Comparison of ENCODE assay signal across 9 mouse cellular contexts in the genomic region with DNA sequence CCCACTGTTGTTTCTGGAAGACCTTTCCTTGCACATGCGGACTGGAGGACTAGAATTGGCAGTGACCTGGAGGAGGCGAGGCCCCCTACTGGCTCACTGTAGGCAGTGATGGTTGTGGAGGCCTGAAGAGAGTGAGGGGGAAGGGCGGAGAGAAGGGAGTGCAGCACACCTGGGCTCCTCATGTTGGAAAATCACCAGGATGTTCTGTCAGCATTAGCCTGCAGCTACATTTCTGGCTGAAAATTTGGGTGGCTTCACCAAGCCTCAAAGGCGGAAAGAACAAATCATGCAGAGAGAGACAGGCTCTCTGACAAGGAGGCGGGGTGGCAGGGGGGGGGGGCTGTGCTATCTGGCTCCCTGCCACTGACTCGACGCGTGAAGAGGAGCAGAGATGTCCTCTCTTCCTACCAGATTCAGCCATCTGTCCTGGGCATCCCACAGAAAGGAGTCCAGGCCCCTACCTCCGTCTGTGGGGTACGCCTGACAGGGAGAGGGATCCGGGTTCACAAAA.
A peak's percentile ranks its signal among the peaks of the same experiment; 100 is the strongest.
DNase-seq lines count a peak whose midpoint lies in the region; ATAC-seq and TF ChIP-seq lines count a peak whose summit lies in the region.
"Had no signal": no experiment of that assay in that cellular context is flagged by ENCODE, and none has a peak within 500 bp of the region (broad histone marks: within the 10 kb centered on the region; RNA-seq: fewer than 3 reads in every experiment).

No protein-coding gene starts in this region.

- ATAC-seq in intestine, embryonic 16.5 days = peak; percentile 62
- peak; percentile 60; the same call in 1 of the 2 replicates for ATAC-seq in stomach, embryonic 14.5 days (ENCODE audit: insufficient number of reproducible peaks, insufficient read depth, low FRiP score, low read depth)

- peak; percentile 61 for TF ChIP-seq CTCF in layer of hippocampus, adult 2 months (conservative IDR thresholded peaks at IDR 0.05)
- peak; percentile 67 for TF ChIP-seq CTCF in ES-Bruce4 (IDR thresholded peaks at IDR 0.05; ENCODE audit: low read depth, low read length)

- no peak for TF ChIP-seq POLR2A in ES-Bruce4 (IDR thresholded peaks at IDR 0.05; ENCODE audit: insufficient read depth, low read length)

- H3K9me3 ChIP-seq in ES-Bruce4 (replicated peaks; ENCODE audit: control insufficient read depth, insufficient read depth, low read length, poor library complexity, severe bottlenecking) = no peaks in the 10 kb centered on the region
- H3K9me3 ChIP-seq in intestine, embryonic 16.5 days (ENCODE audit: control insufficient read depth, low read length) = no peaks in the 10 kb centered on the region
- H3K9me3 ChIP-seq in stomach, embryonic 14.5 days (ENCODE audit: control insufficient read depth, low read depth, low read length) = no peaks in the 10 kb centered on the region
- H3K9me3 ChIP-seq: midbrain, embryonic 12.5 days had no signal

- peaks cover 2% of the 10 kb centered on the region for H3K4me1 ChIP-seq in ES-Bruce4 (ENCODE audit: control insufficient read depth, insufficient read depth, low read length)
- H3K4me1 ChIP-seq in intestine, embryonic 16.5 days (ENCODE audit: control insufficient read depth, insufficient read depth, low read length) = peaks cover 11% of the 10 kb centered on the region
- peaks cover 6% of the 10 kb centered on the region; the same call in 1 of the 2 replicates for H3K4me1 ChIP-seq in stomach, embryonic 14.5 days (ENCODE audit: control insufficient read depth, insufficient read depth, low read length)
- H3K4me1 ChIP-seq: midbrain, embryonic 12.5 days had no signal

- no peaks in the 10 kb centered on the region for H3K27me3 ChIP-seq in ES-Bruce4 (ENCODE audit: control insufficient read depth, insufficient read depth, low read length, poor library complexity, severe bottlenecking)
- no peaks in the 10 kb centered on the region for H3K27me3 ChIP-seq in intestine, embryonic 16.5 days (replicated peaks; ENCODE audit: control insufficient read depth, insufficient read depth, low read length)
- H3K27me3 ChIP-seq in stomach, embryonic 14.5 days (ENCODE audit: control insufficient read depth, insufficient read depth, low read length) = no peaks in the 10 kb centered on the region
- H3K27me3 ChIP-seq: midbrain, embryonic 12.5 days had no signal

- TF ChIP-seq EP300 in ES-Bruce4 (IDR thresholded peaks at IDR 0.05; ENCODE audit: insufficient read depth, low read depth, low read length) = no peak

- no peak overlapping the region for H3K27ac ChIP-seq in layer of hippocampus, adult 2 months
- H3K27ac ChIP-seq in ES-Bruce4 (ENCODE audit: insufficient read depth, low read length) = no peak overlapping the region
- no peak overlapping the region for H3K27ac ChIP-seq in intestine, embryonic 16.5 days (ENCODE audit: low read length)
- no peak overlapping the region for H3K27ac ChIP-seq in stomach, embryonic 14.5 days (ENCODE audit: low read length)
- H3K27ac ChIP-seq: midbrain, embryonic 12.5 days had no signal

- H3K4me2 ChIP-seq in intestine, embryonic 16.5 days (ENCODE audit: low read depth, low read length) = no peak overlapping the region
- H3K4me2 ChIP-seq in stomach, embryonic 14.5 days (replicated peaks; ENCODE audit: low read depth, low read length) = no peak overlapping the region; the same call in 1 of the 2 replicates
- H3K4me2 ChIP-seq: midbrain, embryonic 12.5 days had no signal

- H3K4me3 ChIP-seq in layer of hippocampus, adult 2 months = no peak overlapping the region
- H3K4me3 ChIP-seq in ES-Bruce4 (ENCODE audit: low read depth, low read length) = no peak overlapping the region
- no peak overlapping the region for H3K4me3 ChIP-seq in intestine, embryonic 16.5 days (ENCODE audit: low read length)
- no peak overlapping the region for H3K4me3 ChIP-seq in stomach, embryonic 14.5 days (ENCODE audit: low read depth, low read length)
- H3K4me3 ChIP-seq: midbrain, embryonic 12.5 days had no signal

- peak in 1 of 2 experiments; percentile 18 for DNase-seq in layer of hippocampus, adult 2 months (ENCODE audit: low spot score in 2 of 2)
- no peak for DNase-seq in layer of hippocampus, postnatal 25 days (ENCODE audit: extremely low spot score in 1 of 2, low spot score in 1 of 2)
- peak; percentile 74 to 75 for DNase-seq in cerebellum, postnatal 10 days
- DNase-seq in ovary, adult 18-20 months (ENCODE audit: low spot score) = no peak
- DNase-seq in urinary bladder, adult 18-20 months (ENCODE audit: low spot score in 2 of 2) = no peak

- no peak overlapping the region for H3K9ac ChIP-seq in ES-Bruce4 (ENCODE audit: low read depth, poor library complexity, severe bottlenecking)
- no peak overlapping the region for H3K9ac ChIP-seq in intestine, embryonic 16.5 days (ENCODE audit: low read depth, low read length)
- no peak overlapping the region for H3K9ac ChIP-seq in stomach, embryonic 14.5 days (replicated peaks; ENCODE audit: low read depth, low read length)
- H3K9ac ChIP-seq: midbrain, embryonic 12.5 days had no signal

- H3K36me3 ChIP-seq in ES-Bruce4 (ENCODE audit: control insufficient read depth, insufficient read depth, low read length, poor library complexity, severe bottlenecking) = no peaks in the 10 kb centered on the region
- no peaks in the 10 kb centered on the region for H3K36me3 ChIP-seq in intestine, embryonic 16.5 days (ENCODE audit: control insufficient read depth, insufficient read depth, low read length)
- no peaks in the 10 kb centered on the region for H3K36me3 ChIP-seq in stomach, embryonic 14.5 days (ENCODE audit: control insufficient read depth, insufficient read depth, low read length)
- H3K36me3 ChIP-seq: midbrain, embryonic 12.5 days had no signal

- WGBS in intestine, embryonic 16.5 days = 43% methylated on average over 11 of the region's 11 CpGs
- 39% methylated on average over 11 of the region's 11 CpGs for WGBS in stomach, embryonic 14.5 days

Comparison
In these comparisons a context has a peak if more than half of its experiments do, and no peak if none do; other contexts are left out.
1. DNase-seq: peak in cerebellum, postnatal 10 days (2 of 2); none in layer of hippocampus, postnatal 25 days (0 of 2), ovary, adult 18-20 months (single experiment) and urinary bladder, adult 18-20 months (0 of 2).